Mouse (Mus musculus): ENCODE measurements around the gene Ndufa11.

DNA sequence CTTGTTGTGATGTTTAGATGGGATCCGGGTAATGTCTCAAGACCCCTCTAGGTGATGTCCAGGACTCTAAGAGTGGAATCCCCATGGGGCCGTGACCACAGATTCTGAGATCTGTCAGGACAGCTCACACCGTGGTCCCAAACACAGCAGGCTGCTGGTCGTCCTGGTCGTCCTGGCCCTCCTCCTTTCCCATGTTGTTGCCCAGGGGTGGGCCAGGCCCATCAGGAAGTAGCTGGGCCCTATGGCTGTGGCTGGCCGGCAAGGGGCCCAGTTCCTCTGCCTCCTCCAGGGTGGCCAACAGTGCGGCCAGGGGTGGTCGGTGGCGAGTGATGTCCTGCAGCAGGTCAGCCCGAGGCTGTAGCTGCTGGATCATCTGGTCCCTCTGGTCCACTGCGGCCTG lies 2.2 kb upstream of the Ndufa11 start:
- TF ChIP-seq CTCF (IDR thresholded peaks at IDR 0.05; ENCODE audit: extremely low read depth, insufficient read length, insufficient replicate concordance, low read depth, low read length) (no peak), POLR2A (IDR thresholded peaks at IDR 0.05; ENCODE audit: low read depth, low read length) (no peak)

Data from small intestine, adult 2 months (tissue).